Mouse (Mus musculus) limb, embryonic 13.5 days (tissue): ENCODE measurements at regions not wholly inside any gene's neighbourhood (a gene's known extent, or its start where the extent isn't known, plus 50 kb on each side); places are given as distances from the start of the nearest gene placed in this dataset.

ENCODE experiments used
- ATAC-seq: fragments of 200-750 bp; cut with Nextera tagmentation; 2 replicates; pipeline ENCODE4 v1.8.0; 2017; ENCODE audit warnings: low read depth, moderate number of reproducible peaks, moderate TSS enrichment; ENCODE audit not compliant: low FRiP score
- H3K27ac ChIP-seq: fragments of 300-500 bp; sonication (generic); 2 replicates; pipeline ENCODE4 v1.5.1; 2015; ENCODE audit warnings: inconsistent platforms, mild to moderate bottlenecking, moderate library complexity
- H3K27me3 ChIP-seq: fragments of 300-500 bp; sonication (generic); 2 replicates; pipeline ENCODE4 v1.6.1; 2015; ENCODE audit warnings: mild to moderate bottlenecking, inconsistent platforms
- H3K36me3 ChIP-seq: fragments of 300-500 bp; sonication (generic); 2 replicates; pipeline ENCODE4 v1.6.1; 2015; ENCODE audit warnings: inconsistent platforms, mild to moderate bottlenecking, moderate library complexity
- H3K4me1 ChIP-seq: fragments of 300-500 bp; sonication (generic); 2 replicates; pipeline ENCODE4 v1.6.1; 2015; ENCODE audit warnings: inconsistent platforms
- H3K4me2 ChIP-seq: fragments of 300-500 bp; sonication (generic); replicated peaks from 2 replicates; pipeline ENCODE4 v1.6.1; 2015; ENCODE audit warnings: inconsistent platforms, mild to moderate bottlenecking, moderate library complexity
- H3K4me3 ChIP-seq: fragments of 300-500 bp; sonication (generic); 2 replicates; pipeline ENCODE4 v1.5.1; 2015; ENCODE audit warnings: moderate library complexity, mild to moderate bottlenecking, inconsistent platforms
- H3K9ac ChIP-seq: fragments of 300-500 bp; sonication (generic); 2 replicates; pipeline ENCODE4 v1.6.1; 2015; ENCODE audit warnings: mild to moderate bottlenecking, inconsistent platforms
- H3K9me3 ChIP-seq: fragments of 300-500 bp; sonication (generic); 2 replicates; pipeline ENCODE4 v1.6.1; 2016; ENCODE audit warnings: inconsistent platforms
- whole genome bisulfite sequencing: fragments of 180-500 bp; shearing (Covaris S2); methylation state at CpG from one replicate; pipeline ENCODE4 v1.1.7; 2015; 5-methylcytosine and 5-hydroxymethylcytosine counted together

DNA sequence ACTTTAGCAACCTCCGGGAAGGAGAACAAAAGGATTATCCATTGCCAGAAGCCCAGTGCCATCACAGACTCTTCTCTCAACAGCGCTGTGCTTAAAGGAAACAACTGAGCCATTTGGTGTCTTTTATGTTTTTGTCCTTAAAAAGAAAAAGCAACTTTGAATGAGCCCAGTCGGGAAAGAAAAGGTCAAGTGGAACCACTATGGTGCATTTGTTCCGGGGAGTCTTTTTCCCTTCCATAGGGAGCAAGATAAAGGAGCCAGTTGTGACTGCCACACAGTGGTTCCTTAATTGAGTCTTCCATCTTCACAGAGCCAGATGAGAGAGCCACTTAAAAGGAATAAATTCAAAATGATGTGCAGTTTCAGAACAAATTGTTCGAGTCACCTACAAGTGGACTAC lies 534.3 kb downstream of the Poteg start:
- no peaks in the 10 kb centered on the region for H3K36me3 ChIP-seq
- no peaks in the 10 kb centered on the region for H3K27me3 ChIP-seq
- H3K4me3 ChIP-seq: no peak overlapping the region
- no peak for ATAC-seq
- no peak overlapping the region for H3K9ac ChIP-seq
- H3K4me1 ChIP-seq: no peaks in the 10 kb centered on the region
- H3K9me3 ChIP-seq: no peaks in the 10 kb centered on the region
- no peak overlapping the region for H3K4me2 ChIP-seq
- no peak overlapping the region for H3K27ac ChIP-seq
- 76% methylated on average over 5 of the region's 5 CpGs for WGBS

DNA sequence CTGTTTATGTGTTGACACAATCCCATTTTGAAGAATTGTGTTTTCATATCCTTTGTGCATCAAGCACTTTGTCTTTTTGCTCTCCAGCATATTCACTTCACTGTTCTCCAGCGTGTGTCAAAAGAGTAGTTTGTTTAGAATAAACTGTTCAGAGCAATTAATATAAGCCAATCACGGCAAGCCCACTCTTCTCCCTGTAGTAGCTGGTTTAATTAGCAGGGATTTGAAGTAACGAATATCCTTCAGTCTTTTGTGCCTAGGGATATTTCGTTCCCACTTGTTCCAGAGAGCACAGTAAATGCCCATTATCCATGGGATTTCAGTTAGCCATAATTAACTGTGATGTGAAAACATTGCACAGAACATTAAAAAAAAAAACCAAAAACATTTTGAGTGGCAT lies 565.4 kb downstream of the Poteg start:
- H3K27ac ChIP-seq: no peak overlapping the region
- no peak overlapping the region for H3K4me2 ChIP-seq
- no peak for ATAC-seq
- H3K27me3 ChIP-seq: no peaks in the 10 kb centered on the region
- no peak overlapping the region for H3K4me3 ChIP-seq
- H3K4me1 ChIP-seq: no peaks in the 10 kb centered on the region
- 47% methylated on average over 4 of the region's 4 CpGs for WGBS
- no peaks in the 10 kb centered on the region for H3K36me3 ChIP-seq
- no peaks in the 10 kb centered on the region for H3K9me3 ChIP-seq
- H3K9ac ChIP-seq: no peak overlapping the region
